Mouse (Mus musculus): ENCODE measurements around the gene Gfod2. TPM values are rescaled to one million over a fixed set of nuclear protein-coding genes. Genes with fewer than 3 reads are reported as not detected.

Gfod2 gene
- polyA plus RNA-seq, 1 experiment from 2014 or later = 63.1 TPM

GRCm38 (mm10) chr8:105698734-105699133 is 59.7 kb downstream of the Gfod2 start:
- Histone ChIP-seq H3K36me3 (peaks cover 42% of the 10 kb centered on the region), H3K27me3 (replicated peaks) (no peaks in the 10 kb centered on the region), H3K27ac (no peak overlapping the region), H3K9me3 (no peaks in the 10 kb centered on the region), H3K9ac (no peak overlapping the region), H3K4me3 (no peak overlapping the region), H3K4me1 (peaks cover 37% of the 10 kb centered on the region), H3K4me2 (replicated peaks) (no peak overlapping the region)
- no peak for ATAC-seq (ENCODE audit: low FRiP score, low read depth)
- 90% methylated on average over 5 of the region's 5 CpGs for WGBS

GRCm38 (mm10) chr8:105697196-105697780 is 61.2 kb downstream of the Gfod2 start:
- H3K4me1 ChIP-seq = peaks cover 35% of the 10 kb centered on the region
- peaks cover 39% of the 10 kb centered on the region for H3K36me3 ChIP-seq
- WGBS = 92% methylated on average over 17 of the region's 17 CpGs
- H3K4me3 ChIP-seq = no peak overlapping the region
- ATAC-seq (ENCODE audit: low FRiP score, low read depth) = no peak
- no peaks in the 10 kb centered on the region; the same call in 1 of the 2 replicates for H3K9me3 ChIP-seq
- no peaks in the 10 kb centered on the region for H3K27me3 ChIP-seq (replicated peaks)
- no peak overlapping the region for H3K9ac ChIP-seq
- no peak overlapping the region for H3K4me2 ChIP-seq (replicated peaks)
- no peak overlapping the region for H3K27ac ChIP-seq

GRCm38 (mm10) chr8:105695080-105695780 is 63.2 kb downstream of the Gfod2 start:
- Histone ChIP-seq H3K36me3 (peaks cover 39% of the 10 kb centered on the region), H3K4me2 (replicated peaks) (peak overlapping the region; percentile 82), H3K27ac (no peak overlapping the region), H3K4me1 (peaks cover 24% of the 10 kb centered on the region), H3K4me3 (peak overlapping the region; percentile 54), H3K9me3 (no peaks in the 10 kb centered on the region; the same call in 1 of the 2 replicates), H3K27me3 (replicated peaks) (no peaks in the 10 kb centered on the region; the same call in 1 of the 2 replicates), H3K9ac (peak overlapping the region; percentile 70; the same call in 1 of the 2 replicates)
- no peak for ATAC-seq (ENCODE audit: low FRiP score, low read depth)
- WGBS = 83% methylated on average over 30 of the region's 30 CpGs

GRCm38 (mm10) chr8:105694051-105694799 is 64.2 kb downstream of the Gfod2 start:
- H3K27me3 ChIP-seq (replicated peaks) = no peaks in the 10 kb centered on the region; the same call in 1 of the 2 replicates
- peak; percentile 64 for ATAC-seq (ENCODE audit: low FRiP score, low read depth)
- peak overlapping the region; percentile 70 for H3K9ac ChIP-seq
- H3K27ac ChIP-seq = peak overlapping the region; percentile 72
- peaks cover 39% of the 10 kb centered on the region for H3K36me3 ChIP-seq
- H3K4me3 ChIP-seq = peak overlapping the region; percentile 54
- WGBS = 7% methylated on average over 40 of the region's 40 CpGs
- no peaks in the 10 kb centered on the region; the same call in 1 of the 2 replicates for H3K9me3 ChIP-seq
- peak overlapping the region; percentile 82 for H3K4me2 ChIP-seq (replicated peaks)
- H3K4me1 ChIP-seq = peaks cover 16% of the 10 kb centered on the region

GRCm38 (mm10) chr8:105693648-105694047 is 64.8 kb downstream of the Gfod2 start:
- no peaks in the 10 kb centered on the region; the same call in 1 of the 2 replicates for H3K27me3 ChIP-seq (replicated peaks)
- H3K9me3 ChIP-seq = no peaks in the 10 kb centered on the region; the same call in 1 of the 2 replicates
- peak overlapping the region; percentile 70 for H3K9ac ChIP-seq
- H3K36me3 ChIP-seq = peaks cover 36% of the 10 kb centered on the region
- ATAC-seq (ENCODE audit: low FRiP score, low read depth) = peak; percentile 46
- peak overlapping the region; percentile 72 for H3K27ac ChIP-seq
- 4% methylated on average over 30 of the region's 30 CpGs for WGBS
- H3K4me3 ChIP-seq = peak overlapping the region; percentile 54
- peak overlapping the region; percentile 82 for H3K4me2 ChIP-seq (replicated peaks)
- peaks cover 16% of the 10 kb centered on the region for H3K4me1 ChIP-seq

- Histone ChIP-seq H3K9me3 (no peaks in the 10 kb centered on the region; the same call in 1 of the 2 replicates), H3K36me3 (peaks cover 26% of the 10 kb centered on the region), H3K4me2 (replicated peaks) (no peak overlapping the region), H3K27me3 (replicated peaks) (no peaks in the 10 kb centered on the region; the same call in 1 of the 2 replicates), H3K27ac (no peak overlapping the region), H3K9ac (no peak overlapping the region), H3K4me1 (peaks cover 16% of the 10 kb centered on the region), H3K4me3 (no peak overlapping the region)
- no peak for ATAC-seq (ENCODE audit: low FRiP score, low read depth)
- WGBS = 95% methylated on average over 11 of the region's 11 CpGs
These were observed 65.8 kb downstream of the Gfod2 start for GRCm38 (mm10) chr8:105692449-105693182.

- Histone ChIP-seq H3K9me3 (no peaks in the 10 kb centered on the region; the same call in 1 of the 2 replicates), H3K4me1 (peaks cover 16% of the 10 kb centered on the region), H3K4me2 (replicated peaks) (no peak overlapping the region), H3K27me3 (replicated peaks) (no peaks in the 10 kb centered on the region; the same call in 1 of the 2 replicates), H3K36me3 (peaks cover 10% of the 10 kb centered on the region; the same call in 1 of the 2 replicates), H3K4me3 (no peak overlapping the region), H3K9ac (no peak overlapping the region), H3K27ac (no peak overlapping the region)
- 88% methylated on average over 14 of the region's 14 CpGs for WGBS
- ATAC-seq (ENCODE audit: low FRiP score, low read depth) = no peak
These were observed 67.5 kb downstream of the Gfod2 start for GRCm38 (mm10) chr8:105690978-105691377.

GRCm38 (mm10) chr8:105689983-105690360 is 68.5 kb downstream of the Gfod2 start:
- no peak overlapping the region for H3K9ac ChIP-seq
- no peak overlapping the region for H3K4me3 ChIP-seq
- no peaks in the 10 kb centered on the region; the same call in 1 of the 2 replicates for H3K27me3 ChIP-seq (replicated peaks)
- WGBS = 90% methylated on average over 9 of the region's 9 CpGs
- no peak overlapping the region for H3K4me2 ChIP-seq (replicated peaks)
- ATAC-seq (ENCODE audit: low FRiP score, low read depth) = no peak
- H3K4me1 ChIP-seq = peaks cover 15% of the 10 kb centered on the region
- no peak overlapping the region for H3K27ac ChIP-seq
- H3K36me3 ChIP-seq = peaks cover 6% of the 10 kb centered on the region; the same call in 1 of the 2 replicates
- no peaks in the 10 kb centered on the region; the same call in 1 of the 2 replicates for H3K9me3 ChIP-seq

GRCm38 (mm10) chr8:105689256-105689982 is 69.0 kb downstream of the Gfod2 start:
- 64% methylated on average over 35 of the region's 35 CpGs for WGBS
- Histone ChIP-seq H3K9ac (no peak overlapping the region), H3K4me3 (no peak overlapping the region), H3K4me1 (peaks cover 9% of the 10 kb centered on the region), H3K27me3 (replicated peaks) (no peaks in the 10 kb centered on the region; the same call in 1 of the 2 replicates), H3K4me2 (replicated peaks) (no peak overlapping the region), H3K27ac (no peak overlapping the region), H3K9me3 (no peaks in the 10 kb centered on the region; the same call in 1 of the 2 replicates), H3K36me3 (peaks cover 6% of the 10 kb centered on the region; the same call in 1 of the 2 replicates)
- ATAC-seq (ENCODE audit: low FRiP score, low read depth) = no peak

- H3K36me3 ChIP-seq = peaks cover 18% of the 10 kb centered on the region
- WGBS = 75% methylated on average over 14 of the region's 14 CpGs
- H3K9me3 ChIP-seq = no peaks in the 10 kb centered on the region; the same call in 1 of the 2 replicates
- no peak overlapping the region for H3K27ac ChIP-seq
- no peak overlapping the region for H3K4me3 ChIP-seq
- H3K4me1 ChIP-seq = no peaks in the 10 kb centered on the region
- H3K9ac ChIP-seq = no peak overlapping the region
- H3K4me2 ChIP-seq (replicated peaks) = no peak overlapping the region
- no peaks in the 10 kb centered on the region; the same call in 1 of the 2 replicates for H3K27me3 ChIP-seq (replicated peaks)
- no peak for ATAC-seq (ENCODE audit: low FRiP score, low read depth)
These were observed 70.2 kb downstream of the Gfod2 start for GRCm38 (mm10) chr8:105688242-105688752.

- H3K9ac ChIP-seq = no peak overlapping the region
- H3K36me3 ChIP-seq = peaks cover 21% of the 10 kb centered on the region
- H3K4me2 ChIP-seq (replicated peaks) = no peak overlapping the region
- H3K4me3 ChIP-seq = no peak overlapping the region
- 72% methylated on average over 8 of the region's 8 CpGs for WGBS
- ATAC-seq (ENCODE audit: low FRiP score, low read depth) = no peak
- no peak overlapping the region for H3K27ac ChIP-seq
- no peaks in the 10 kb centered on the region; the same call in 1 of the 2 replicates for H3K9me3 ChIP-seq
- H3K27me3 ChIP-seq (replicated peaks) = no peaks in the 10 kb centered on the region; the same call in 1 of the 2 replicates
- no peaks in the 10 kb centered on the region for H3K4me1 ChIP-seq
These were observed 71.0 kb downstream of the Gfod2 start for GRCm38 (mm10) chr8:105687512-105687911.

All from neural tube, embryonic 12.5 days (tissue).